Mouse (Mus musculus): ENCODE measurements around the gene Sf3a1.
"Not testable (repeated sequence)": the region's sequence is repeated elsewhere in the genome, so short reads cannot be mapped to it uniquely, and the experiment has no call there.

Gene Sf3a1

DNA sequence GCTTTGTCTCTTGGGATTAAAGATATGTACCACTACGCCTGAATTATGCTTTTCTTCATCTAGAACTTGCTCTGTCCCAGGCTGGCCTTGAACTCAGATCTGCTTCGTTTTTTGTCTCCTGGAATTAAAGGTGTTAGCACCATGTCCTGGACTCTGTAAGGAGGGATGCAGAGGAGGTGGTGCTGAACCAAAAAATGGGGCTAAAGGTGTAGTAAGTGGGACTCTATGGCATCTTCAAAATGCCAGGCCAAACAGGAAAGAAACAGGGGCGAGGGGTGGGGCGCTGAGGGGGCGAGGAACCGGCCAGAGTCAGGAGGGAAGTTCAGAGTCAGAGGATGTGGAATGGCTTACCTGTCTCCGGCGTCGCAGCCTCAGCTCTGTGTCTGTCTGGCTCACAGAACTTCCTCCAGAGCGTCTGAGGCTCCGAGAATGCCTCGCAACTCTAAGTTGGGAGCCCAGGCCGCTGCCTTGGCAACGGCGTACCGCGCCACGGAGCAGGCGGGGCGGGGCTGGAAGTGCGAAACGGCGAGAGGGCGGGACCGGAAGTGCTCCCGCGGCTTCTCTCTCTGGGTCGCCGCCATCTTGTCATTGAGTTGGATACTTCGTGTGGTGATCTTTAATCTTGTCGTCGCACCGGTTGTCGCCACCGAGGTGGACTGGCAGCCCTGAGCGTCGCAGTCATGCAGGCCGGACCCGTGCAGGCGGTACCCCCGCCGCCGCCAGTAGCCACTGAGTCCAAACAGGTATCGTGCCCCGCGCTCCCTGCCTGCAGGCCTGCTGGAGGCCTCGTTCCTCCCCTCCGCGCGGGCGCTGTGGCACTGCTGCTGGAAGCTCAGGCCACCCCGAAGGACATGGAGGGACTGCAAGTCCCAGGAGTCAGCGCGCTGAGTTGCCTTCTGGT lies at the start of gene Sf3a1, which contains the start of gene Ccdc157:
TSS of gene Sf3a1 (plus strand) at position 543 of the 901 bp plus-strand sequence.
TSS of gene Ccdc157 (minus strand) at position 486 of the 901 bp plus-strand sequence.
- DNase-seq (ENCODE audit: low read depth) = peak; percentile 71

GRCm38 (mm10) chr11:4112033-4112432 lies 48.1 kb upstream of the Sf3a1 start:
- DNase-seq (ENCODE audit: low read depth) = no peak

DNA sequence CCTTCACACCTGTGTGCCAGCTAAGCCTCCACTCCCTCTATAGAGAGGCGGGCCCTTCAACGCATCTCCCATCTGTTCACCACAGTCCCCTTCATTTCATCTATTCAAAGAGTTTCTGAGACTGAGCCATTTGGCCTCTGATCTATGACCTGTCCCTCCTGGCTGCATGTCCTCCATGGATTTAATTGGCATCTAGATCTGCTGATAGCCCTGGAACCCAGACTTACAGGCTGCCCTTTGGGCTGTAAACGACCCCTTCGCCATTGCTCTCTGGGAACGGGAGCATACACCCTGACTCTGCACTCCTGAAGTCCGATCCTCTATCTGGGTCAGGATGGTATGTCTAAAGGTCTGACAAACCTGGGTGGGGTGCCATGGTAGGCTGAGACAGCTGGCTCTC lies 47.3 kb upstream of the Sf3a1 start:
- DNase-seq (ENCODE audit: low read depth) = no peak

- no peak for DNase-seq (ENCODE audit: low read depth)
Observed at GRCm38 (mm10) chr11:4113496-4113895, 46.7 kb upstream of the Sf3a1 start.

DNA sequence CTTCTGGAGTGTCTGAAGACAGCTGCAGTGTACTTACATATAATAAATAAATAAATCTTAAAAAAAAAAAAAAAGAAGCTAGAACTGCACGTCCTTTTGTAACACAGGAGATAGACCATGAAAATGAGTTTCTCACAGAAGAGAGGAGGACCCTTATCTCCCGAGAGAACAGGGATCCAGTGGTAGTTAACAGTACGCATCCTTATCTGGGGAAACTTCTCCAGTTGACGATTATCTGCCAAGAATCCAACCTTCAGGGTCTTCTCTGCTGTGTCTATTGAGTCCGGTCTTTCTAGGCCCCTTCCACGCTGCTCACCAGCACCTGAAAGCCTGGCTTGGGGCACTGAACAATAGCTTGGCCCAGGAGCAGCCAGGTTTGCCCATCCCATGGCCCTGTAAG lies 46.2 kb upstream of the Sf3a1 start:
- DNase-seq (ENCODE audit: low read depth) = no peak

GRCm38 (mm10) chr11:4114541-4114940 lies 45.6 kb upstream of the Sf3a1 start:
- not testable (repeated sequence) for DNase-seq (ENCODE audit: low read depth)

GRCm38 (mm10) chr11:4115407-4115806 lies 44.7 kb upstream of the Sf3a1 start:
- no peak for DNase-seq (ENCODE audit: low read depth)

DNA sequence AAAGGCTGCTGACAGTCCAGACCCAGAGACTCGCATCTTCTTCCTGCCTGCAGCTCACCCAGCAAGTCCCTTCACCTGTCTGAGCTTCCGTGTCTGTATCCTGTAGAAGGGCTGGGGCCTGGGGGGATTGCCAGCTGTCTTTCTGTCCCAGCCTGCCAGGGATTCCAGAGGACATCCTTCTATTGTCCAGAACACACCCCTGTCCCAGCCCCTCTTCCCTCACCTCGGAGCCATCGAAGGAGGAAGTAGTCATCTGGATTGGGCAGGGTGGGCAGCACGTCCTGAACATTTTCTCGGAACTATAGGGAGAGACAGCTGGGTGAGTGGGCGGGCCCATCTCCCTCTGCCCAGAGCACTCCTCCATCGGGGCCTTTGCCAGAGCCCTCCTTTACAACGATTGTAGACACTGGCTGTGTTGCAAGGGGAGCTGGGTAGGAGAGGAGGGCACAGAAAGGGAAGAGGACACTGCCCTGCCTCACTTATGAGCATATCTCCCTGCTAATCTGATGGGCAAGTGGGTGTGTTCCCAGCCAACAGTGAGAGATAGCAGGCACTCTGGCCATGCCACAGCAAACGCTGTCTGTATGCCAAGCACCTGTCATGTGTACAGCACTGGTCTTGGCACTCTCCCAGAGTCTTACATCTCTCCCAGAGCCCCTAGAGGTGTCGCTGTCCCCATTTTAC lies 43.5 kb upstream of the Sf3a1 start:
- DNase-seq (ENCODE audit: low read depth) = no peak

DNA sequence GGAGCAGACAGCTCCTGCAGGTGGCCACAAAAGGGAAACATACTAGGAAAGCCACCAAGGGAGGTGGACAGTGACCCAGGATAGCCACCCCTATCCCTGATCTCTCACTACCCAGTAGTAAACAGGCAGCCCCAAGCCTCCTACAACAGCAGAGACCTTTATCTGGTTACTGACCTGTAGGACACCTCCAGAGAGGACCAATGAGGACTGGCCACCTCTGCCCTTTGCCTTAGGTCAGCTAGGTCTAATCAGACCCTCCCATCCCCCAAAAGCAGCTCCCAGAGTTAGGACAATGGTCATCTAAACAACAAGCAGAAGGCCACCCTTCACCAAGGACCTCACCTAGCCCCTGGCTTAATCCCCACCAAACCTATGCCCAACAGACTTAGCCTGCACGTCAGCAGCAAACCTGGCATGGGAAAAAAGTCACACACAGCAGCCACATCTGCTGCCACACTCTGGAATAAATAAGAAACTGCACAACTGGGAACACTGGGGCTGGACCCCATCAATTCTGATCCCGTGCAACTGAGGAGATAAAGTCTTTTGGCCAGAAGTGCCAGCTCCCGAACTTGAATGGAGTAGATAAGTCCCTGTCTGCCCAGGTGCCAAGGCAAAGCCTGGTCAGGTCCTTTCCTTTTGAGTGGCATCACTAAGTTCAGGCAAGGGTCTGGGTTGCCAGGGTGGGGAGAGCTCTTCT lies 42.6 kb upstream of the Sf3a1 start:
- DNase-seq (ENCODE audit: low read depth) = no peak

GRCm38 (mm10) chr11:4118081-4118921 lies 41.8 kb upstream of the Sf3a1 start:
- DNase-seq (ENCODE audit: low read depth) = no peak

DNA sequence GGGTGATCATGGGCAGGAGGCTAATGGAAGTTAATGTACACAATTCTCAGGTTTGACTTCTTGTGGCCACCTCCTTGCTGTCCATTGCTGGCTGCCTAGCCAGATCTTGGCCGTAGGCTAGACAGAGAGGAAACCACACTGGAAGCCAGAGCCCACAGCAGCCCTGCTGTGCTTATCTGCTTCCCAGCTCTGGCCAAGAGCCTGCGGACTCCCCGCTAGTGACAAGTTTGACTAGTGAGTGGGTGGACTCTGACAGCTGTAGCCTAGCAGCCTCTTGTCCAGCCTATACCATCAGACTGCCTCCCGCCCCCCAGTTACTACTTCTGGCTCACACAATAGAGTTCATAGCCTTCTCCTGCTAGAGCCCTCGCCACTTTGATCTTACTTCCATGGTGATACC lies 40.5 kb upstream of the Sf3a1 start:
- no peak for DNase-seq (ENCODE audit: low read depth)

DNA sequence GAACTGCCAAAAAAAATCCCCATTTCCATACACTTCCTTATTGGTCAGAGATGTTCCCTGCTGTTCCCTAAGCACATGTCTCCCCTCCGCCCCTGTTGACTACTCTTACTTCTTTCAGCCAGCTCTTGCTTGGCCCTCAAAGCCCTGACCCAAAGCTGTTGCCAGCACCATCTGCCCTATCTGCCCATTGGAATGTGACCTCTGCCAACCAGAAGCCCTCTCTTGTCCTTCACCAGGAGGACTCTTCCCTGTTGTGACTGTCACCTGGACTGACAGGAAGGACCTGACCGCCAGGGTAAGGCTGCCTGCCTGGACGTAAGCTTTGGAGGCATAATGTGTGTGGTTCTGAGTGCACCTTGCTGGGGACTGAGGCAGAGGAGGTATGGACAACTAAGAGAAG lies 38.5 kb upstream of the Sf3a1 start:
- no peak for DNase-seq (ENCODE audit: low read depth)

- no peak for DNase-seq (ENCODE audit: low read depth)
Observed at GRCm38 (mm10) chr11:4122226-4122625, 37.9 kb upstream of the Sf3a1 start.

GRCm38 (mm10) chr11:4122742-4123579 lies 37.2 kb upstream of the Sf3a1 start, which contains the start of gene Sec14l2:
Sec14l2 (minus strand) TSS chr11:4123415.
- no peak for DNase-seq (ENCODE audit: low read depth)

GRCm38 (mm10) chr11:4123922-4124321 lies 36.2 kb upstream of the Sf3a1 start:
- no peak for DNase-seq (ENCODE audit: low read depth)

DNA sequence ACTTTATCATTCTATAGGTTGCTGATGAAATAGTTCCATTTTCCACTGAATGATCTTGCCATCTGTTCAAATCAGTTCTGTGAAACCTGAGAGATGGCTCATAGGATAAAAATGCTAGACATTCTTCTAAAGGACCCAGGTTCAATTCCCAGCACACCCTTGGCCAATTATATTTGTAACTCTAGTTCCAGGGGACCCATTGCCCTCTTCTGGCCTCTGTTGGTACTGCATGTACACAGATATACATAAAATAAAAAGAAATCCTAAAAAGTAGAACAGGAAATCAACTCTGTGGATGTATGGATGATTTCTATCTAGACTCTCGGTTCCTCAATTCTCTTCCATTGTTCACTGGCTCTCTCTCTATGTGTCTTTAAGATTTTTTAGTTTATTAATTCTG lies 33.1 kb upstream of the Sf3a1 start:
- no peak for DNase-seq (ENCODE audit: low read depth)

DNA sequence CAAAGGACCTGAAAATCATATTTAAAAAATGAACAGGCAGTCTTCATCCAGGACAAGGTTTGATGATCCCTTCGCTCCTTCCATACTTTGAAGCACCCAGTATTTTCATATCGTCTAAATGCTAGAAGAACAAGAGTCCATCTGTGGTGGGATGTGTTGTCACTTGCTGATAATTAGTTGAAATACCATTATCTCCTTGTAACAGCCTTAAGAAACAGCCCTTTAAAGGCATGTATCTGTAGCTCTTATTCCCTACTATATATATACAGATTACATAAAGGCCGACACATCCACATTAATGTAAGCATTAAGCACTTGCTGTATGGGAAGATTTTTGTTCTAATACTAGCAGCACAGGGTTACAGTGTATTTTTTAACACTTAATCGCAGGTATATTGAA lies 31.7 kb upstream of the Sf3a1 start:
- not testable (repeated sequence) for DNase-seq (ENCODE audit: low read depth)

- no peak for DNase-seq (ENCODE audit: low read depth)
Observed at GRCm38 (mm10) chr11:4133450-4133849, 26.7 kb upstream of the Sf3a1 start.

DNA sequence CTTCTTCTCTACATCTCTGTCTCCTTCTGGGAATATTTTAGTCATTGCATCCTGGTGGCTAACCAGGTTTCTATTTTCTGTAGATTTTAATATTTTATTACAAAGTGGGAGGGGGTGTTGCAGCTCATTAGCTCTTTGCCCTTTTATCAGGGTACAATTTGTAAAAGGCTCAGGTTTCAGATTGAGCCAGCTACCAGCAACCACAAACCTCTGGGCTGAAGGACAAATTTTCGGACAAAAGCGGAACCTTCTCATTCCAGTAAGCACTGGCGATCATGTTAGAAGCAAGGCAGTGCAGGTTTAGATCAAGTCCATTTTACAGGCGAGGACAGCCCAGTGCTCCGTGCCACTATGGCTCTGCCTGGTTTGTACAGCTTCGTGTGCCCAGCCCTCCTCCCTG lies 25.8 kb upstream of the Sf3a1 start:
- no peak for DNase-seq (ENCODE audit: low read depth)
